Mouse (Mus musculus): Measurements from ENCODE around the gene Nrxn2.

DNA sequence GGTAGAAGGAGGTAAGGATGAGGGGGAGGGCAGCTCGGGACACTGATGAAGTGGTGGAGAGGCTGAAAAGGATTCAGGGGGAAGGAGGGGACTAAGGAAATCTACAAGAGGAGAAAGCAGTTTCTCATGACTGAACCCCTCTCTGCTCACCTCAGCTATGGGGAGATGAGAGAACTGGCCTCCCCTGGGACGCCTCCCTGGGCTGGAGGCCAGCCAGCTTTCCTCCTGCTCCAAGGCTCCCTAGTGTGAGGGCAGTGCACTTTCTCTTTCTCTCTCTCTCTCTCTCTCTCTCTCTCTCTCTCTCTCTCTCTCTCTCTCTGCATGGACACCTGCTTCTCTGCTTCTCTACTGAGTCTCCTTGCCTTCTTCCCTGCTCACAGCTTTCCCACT, 82.1 kb downstream of the Nrxn2 start:
- TF ChIP-seq CTCF (IDR thresholded peaks at IDR 0.05; ENCODE audit: extremely low read depth, insufficient read length, insufficient replicate concordance, low read depth, low read length) = no peak
- TF ChIP-seq POLR2A (IDR thresholded peaks at IDR 0.05; ENCODE audit: low read depth, low read length) = no peak

All from small intestine, adult 2 months (tissue).